Mouse (Mus musculus) gastrocnemius, postnatal 36 days (tissue): Measurements from ENCODE around the gene Tlr7. TPM values are rescaled to one million over a fixed set of nuclear protein-coding genes. Genes with fewer than 3 reads are reported as not detected.
"Not testable (repeated sequence)": the region's sequence is repeated elsewhere in the genome, so short reads cannot be mapped to it uniquely, and the experiment has no call there.

ENCODE experiments used
- DNase-seq, 2 experiments: peaks; one replicate each; pipeline ENCODE4 v3.0.0; 2022
- intact Hi-C: fragments of 180-260 bp; cut with DNase I; formaldehyde crosslinking; loops from one replicate; pipeline ENCODE4 v1.15.1; 2025
- total RNA-seq, 2 experiments: library from RNA; stranded (reverse); gene quantifications; 2 replicates each; pipeline ENCODE4 v1.2.3; 2021

Gene Tlr7
- total RNA-seq, 2 experiments from 2014 or later = 0.51 to 0.81 TPM

GRCm38 (mm10) chrX:167315093-167315726 is 15.1 kb downstream of the Tlr7 start:
- DNase-seq = no peak
- intact Hi-C loops = no loop called here

GRCm38 (mm10) chrX:167302061-167302460 is 28.3 kb downstream of the Tlr7 start:
- DNase-seq, intact Hi-C loops: not testable (repeated sequence)

GRCm38 (mm10) chrX:167276953-167277352 is 53.4 kb downstream of the Tlr7 start:
- DNase-seq = peak; percentile 29 to 34
- intact Hi-C loops = no loop called here

- no peak for DNase-seq
- intact Hi-C loops = no loop called here
Measured at GRCm38 (mm10) chrX:167276551-167276950, 53.8 kb downstream of the Tlr7 start.

GRCm38 (mm10) chrX:167264086-167264485 is 66.3 kb downstream of the Tlr7 start, which contains the start of gene Tlr8:
Tlr8 (minus strand) TSS chrX:167264329.
- intact Hi-C loops = no loop called here
- DNase-seq = no peak

GRCm38 (mm10) chrX:167263530-167263929 is 66.8 kb downstream of the Tlr7 start:
- intact Hi-C loops = no loop called here
- DNase-seq = no peak

Other genes with a start within 250 kb of the Tlr7 start
- gene Tmsb4x, start 121.2 kb downstream of the Tlr7 start, total RNA-seq = 100 to 1,000 TPM; 162 to 173 TPM
- under 1 TPM; 0.47 to 0.54 TPM for gene Tlr8, start 66.2 kb downstream of the Tlr7 start, total RNA-seq
- gene Prps2, start 52.2 kb upstream of the Tlr7 start, total RNA-seq = 1 to 10 TPM; 1.6 to 2.4 TPM